Mouse (Mus musculus): ENCODE data around the gene Gbp6.
"Not testable (repeated sequence)": the region's sequence is repeated elsewhere in the genome, so short reads cannot be mapped to it uniquely, and the experiment has no call there.

Gbp6 gene

DNA sequence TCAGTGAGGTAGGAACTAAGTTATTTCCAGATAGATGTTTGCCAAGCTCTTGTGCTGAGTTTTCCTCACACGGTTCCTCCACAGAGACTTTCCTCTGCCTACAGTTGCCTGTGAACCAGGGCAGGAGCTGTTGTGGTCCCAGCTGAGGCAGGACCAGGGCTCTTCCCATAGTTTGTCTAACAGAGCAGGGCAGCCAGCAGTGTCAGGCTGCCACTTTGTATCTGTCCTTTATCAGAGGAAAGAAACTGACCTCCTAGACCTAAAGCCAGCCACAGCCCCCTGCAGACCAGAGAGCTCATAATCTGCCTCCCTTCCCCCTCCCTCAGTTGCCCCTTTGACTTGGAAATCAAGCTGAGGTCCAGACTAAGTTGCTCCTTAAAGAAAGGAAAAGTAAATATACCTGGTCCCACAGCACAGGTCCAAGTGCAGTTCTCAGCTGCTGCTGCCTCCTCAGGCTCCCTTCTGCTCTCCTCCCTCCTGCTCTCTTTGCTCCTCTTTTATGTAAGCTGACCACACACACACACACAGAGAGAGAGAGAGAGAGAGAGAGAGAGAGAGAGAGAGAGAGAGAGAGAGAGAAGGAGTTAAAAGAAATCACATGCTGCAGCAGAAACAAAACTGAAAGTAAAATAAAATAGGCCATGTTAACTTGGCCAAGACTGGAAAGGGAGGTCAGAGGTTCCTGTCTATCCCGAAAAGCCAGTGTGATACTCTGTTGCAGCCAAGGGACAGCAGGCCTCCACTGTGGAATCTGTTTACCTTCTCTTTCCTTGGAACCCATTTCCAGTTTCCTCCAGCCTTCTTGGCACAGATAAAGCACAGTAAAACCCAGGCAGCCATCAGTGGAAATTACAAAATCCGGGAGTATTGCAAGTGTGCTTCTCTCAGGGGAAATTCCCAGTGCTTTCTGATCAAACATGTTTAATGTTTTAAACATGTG is at the start of gene Gbp6, which contains the start of gene Gm43302:
Gene Gbp6, minus strand, starts transcription at position 473 of the 940 bp plus-strand sequence.
Gene Gm43302, minus strand, starts transcription at position 470 of the 940 bp plus-strand sequence.
- peak; percentile 51 for DNase-seq

DNA sequence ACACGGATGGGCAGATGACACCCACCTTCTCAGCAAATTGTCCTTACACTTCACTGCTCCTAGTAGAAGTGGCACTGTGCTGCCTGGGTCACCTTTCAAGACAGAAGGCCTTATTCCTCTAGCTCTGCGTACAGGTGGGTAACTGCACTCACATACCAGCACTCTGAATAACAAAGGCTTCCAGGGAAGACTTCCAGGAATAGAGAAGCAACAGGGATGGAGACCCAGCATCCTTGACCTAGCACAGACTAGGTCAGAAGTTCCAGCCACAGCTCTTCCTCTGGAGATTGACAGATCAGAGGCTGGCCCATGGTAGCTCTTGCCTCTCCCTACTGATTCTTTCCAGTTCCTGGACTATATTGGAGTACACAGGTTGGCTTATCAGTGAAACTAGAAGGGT is 47.8 kb upstream of the Gbp6 start:
- DNase-seq, result no peak

DNA sequence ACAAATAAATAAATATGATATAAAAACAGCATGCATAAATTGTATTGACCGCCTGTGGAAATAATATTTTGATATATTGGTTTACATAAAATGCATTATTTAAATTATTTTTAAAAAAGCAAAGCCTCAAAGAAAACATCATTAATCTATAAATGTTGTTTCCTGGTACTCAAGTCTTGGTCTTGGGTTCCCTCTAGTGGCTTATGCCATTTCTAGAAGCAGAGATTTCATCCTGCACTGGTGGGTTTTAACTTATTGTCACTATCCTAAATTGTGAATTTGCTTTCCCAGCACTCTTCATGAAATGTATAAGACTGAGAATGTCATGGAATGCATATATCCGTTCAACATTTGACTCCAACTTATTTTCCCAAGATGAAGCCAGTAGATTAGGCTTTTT is 29.0 kb upstream of the Gbp6 start:
- DNase-seq, result peak; percentile 21

DNA sequence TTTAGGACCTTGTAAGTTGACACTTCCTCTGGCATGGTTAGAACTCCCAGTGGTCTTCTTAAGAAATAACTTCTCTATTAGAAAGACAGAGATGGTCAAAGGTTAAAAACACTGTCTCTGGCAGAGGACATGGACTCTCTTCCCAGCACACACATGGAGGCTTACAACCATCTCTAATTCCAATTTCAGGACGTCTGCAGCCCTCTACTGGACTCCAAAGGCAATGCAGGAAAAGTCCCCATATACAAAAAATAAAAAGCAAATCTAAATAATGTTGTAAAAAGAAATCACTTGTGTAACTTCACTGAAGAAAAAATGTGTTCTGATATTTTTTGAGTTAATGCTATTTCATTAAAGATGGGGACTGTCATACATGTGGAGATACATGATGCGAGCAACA is 17.4 kb upstream of the Gbp6 start:
- DNase-seq, result no peak

DNA sequence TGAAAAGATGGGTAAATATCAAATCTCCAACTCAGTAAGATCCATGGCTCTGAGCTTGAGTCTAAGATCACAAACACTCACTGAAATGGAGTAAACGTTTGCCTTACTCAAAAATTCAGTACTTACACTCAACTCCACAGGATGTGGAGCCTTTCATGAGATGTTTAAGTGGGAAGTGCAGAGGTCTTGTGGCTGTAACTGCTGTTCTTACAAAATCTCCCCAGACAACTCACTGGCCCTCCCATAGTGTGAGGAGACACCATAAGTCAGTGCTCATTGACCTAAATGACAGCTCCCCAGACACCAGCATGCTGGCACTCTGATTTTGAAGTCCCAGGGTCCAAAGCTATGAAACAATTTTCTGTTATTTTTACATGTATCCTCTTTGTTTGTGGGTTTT is 15.7 kb upstream of the Gbp6 start:
- not testable (repeated sequence) for DNase-seq

DNA sequence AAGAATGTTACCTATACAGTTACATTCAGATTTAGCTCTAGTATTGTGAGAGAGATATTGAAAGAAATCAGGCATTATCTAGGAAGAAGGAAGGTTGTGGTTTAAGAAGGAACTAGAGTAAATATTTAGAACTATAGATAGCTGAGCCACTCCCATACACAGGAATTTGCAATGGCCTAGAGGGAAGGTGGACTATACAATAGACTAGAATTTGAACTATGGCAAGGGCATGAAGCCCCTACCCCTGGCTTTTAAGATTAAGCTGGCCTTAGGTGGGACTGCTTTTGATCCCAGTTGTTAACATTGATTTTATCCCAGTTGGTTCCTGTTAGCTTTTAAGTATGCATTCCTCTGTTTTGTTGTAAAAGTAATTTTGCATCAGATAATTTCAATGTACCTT is 13.4 kb upstream of the Gbp6 start:
- not testable (repeated sequence) for DNase-seq

DNA sequence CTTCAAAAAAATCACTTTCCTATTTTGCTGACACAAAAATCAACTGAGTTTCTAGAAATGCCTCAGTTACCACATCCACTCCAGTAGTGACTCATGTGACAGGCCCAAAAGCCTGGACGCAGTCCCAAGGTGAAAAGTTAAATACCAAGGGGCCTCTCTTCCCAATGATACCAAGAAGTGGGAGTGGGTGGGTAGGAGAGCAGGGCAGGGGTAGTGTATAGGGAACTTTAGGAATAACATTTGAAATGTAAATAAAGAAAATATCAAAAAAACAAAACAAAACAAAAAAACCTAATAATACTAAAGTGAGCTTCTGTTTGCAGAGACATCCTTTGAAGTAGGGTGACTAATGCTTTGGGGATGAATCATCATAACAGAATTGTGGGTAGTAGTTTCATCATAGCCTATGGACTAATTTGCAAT is 12.7 kb upstream of the Gbp6 start:
- DNase-seq, result no peak

DNA sequence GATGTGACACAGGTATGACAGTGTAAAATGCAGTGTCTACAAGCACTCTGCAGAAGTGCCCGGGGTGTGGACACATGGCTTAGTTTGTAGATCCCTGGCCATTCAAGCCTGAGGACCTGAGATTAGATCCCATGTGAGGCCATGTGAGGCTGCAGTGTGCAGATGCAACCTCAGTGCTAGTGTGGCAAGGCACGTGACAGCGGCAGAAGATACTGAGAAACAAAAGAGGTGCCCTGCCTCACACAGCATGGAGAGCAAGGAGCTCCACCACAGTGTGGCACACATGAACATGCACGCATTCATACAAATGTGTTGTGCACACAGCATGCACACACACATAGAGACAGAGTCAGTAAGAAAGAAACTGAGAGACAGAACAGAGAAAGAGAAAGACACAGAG is 12.2 kb upstream of the Gbp6 start:
- DNase-seq, result not testable (repeated sequence)

DNA sequence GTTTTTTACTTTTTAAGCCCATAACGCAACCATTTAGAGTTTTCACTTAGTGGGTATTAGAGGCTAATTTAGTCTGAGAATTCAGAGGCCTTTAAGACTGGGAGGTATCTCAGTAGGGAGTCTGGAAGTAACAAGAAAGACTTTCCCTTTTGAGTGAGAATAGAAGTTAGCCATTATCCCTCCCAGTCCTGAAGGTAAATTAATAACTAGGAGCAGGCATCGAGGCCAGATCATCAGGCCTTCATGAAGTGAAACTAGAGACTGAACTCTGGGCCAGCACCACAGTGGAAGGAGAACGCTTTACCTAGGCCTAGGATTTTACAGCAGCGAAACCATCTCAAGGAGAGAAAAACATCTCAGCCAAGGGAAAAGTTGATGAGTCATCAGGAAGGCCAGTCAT is 8.5 kb upstream of the Gbp6 start:
- no peak for DNase-seq

DNA sequence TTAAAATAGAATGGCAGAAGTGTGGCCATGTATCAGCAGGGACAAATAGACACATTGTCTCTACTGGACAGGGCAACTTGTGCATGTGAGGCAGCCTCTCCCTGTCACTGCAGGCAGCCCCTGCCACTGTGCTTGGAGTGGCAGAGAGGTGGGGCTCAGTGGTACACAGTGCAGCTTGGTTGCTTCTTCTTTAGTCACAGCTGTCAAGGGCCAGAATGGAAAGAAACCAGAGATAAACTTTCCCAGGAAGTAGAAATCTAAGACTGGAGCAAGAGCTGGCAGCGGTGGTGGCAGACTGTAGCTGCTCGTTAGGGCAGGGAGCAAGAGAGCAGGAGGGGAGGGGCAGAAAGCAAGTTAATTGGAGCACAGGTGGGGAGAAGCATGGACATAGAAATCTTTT is 8.0 kb upstream of the Gbp6 start:
- DNase-seq, result no peak

DNA sequence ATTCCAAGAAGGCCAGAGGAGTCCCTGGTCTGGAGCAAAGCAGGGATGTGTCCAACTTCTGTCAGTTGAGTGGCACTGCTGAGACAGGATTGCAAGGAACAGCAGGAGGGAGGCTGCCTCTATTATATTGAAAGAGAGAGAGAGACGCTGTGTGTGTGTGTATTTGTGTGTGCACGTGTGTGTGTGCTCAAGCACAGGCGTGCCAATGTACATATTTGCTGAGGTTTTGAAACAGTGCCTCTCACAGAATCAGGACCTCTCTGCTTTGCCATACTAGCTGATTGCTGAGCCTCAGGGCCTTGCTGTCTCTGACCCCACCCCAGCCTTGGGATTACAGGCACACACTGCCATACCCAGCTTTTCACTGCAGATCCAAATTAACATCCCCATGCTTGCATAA is 2.2 kb upstream of the Gbp6 start:
- no peak for DNase-seq

DNA sequence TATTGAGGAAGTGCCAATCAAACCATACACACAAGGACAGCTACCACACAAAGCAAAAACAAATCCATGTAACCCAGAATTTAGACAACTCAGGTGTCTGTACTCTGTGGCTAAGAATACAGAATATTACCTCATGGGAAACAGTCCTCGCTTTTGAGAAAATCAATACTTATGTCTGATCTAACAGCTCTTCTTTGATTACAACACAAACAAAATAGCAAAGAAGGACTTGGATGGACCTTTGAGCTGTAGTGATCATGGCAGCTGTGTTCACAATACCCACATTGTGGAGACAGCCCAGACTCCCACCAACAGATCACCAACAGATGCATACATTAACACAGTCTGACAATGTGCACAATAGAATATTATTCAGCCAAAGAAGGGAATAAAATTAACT is 1.0 kb downstream of the Gbp6 start:
- DNase-seq, result no peak

DNA sequence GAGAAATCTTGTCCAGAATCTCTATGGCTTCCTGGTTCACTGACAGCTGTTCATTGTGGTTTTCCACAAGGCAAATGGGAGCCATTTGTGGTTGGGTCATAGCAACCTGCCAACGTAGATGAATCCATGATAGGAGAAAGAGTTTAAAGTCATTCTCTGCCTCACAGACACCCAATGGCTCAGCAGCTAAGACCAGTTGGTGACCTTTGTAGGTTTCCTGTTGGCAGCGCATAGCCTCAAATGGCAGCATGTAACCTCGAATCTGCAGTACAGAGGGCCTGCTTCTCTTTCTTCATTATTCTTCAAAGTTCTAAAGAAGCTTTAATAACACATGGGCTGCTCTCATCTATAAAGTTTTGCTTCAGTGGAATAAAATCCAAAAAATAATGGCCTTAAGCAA is 2.6 kb downstream of the Gbp6 start:
- not testable (repeated sequence) for DNase-seq

DNA sequence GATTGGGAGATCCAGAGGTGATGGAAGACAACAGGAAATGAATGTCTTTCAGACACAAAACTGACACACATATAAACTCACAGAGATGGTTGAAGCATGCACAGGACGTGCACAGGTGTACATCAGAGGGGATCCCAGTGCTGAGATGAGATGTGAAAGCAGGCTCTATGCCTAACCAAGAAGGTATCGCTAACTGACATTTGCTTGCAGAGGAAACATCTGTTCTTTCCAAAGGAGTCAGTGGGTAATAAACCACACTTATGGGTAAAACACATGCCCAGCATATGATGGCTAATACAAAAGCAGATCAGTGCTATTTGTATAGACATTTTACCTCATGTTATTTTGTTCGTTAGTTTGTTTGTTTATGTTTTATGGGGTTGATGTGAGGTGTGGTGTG is 32.8 kb downstream of the Gbp6 start:
- DNase-seq, result not testable (repeated sequence)

DNA sequence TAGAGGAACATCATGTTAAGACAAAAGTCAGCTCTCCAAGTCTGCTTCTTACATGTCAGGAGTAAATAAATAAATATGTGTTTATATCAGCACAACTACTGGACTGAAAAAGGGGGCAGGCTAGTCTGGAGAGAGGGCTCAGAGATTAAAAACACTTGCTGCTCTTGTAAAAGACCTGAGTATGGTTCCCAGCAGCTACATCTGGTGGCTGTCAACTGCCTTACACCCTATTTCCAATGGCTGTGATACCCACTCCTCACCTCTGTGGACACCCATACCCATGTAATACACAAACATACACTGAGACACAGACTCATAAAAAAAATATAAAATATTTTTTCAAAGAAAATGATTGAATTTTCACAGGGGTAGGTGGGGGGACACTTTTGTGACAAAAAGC is 41.0 kb downstream of the Gbp6 start:
- DNase-seq, result no peak

DNA sequence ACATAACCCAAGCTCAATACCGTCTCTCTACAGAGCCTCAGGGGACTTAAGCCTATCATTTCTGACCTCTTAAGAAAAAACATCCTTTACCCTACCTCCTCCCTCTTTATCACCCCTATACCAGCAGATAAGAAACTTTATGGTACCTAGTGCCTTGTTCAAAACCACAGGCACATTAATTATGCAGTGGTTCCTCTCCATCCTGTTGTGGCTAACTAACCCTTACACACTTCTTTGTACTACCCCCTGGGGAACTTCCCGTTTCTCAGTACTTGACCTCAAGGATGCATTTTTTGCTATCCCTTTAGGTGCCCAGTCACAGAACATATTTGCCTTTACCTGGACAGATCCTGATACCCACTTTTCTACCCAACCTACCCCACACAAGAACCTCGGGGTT is 48.8 kb downstream of the Gbp6 start:
- not testable (repeated sequence) for DNase-seq

DNA sequence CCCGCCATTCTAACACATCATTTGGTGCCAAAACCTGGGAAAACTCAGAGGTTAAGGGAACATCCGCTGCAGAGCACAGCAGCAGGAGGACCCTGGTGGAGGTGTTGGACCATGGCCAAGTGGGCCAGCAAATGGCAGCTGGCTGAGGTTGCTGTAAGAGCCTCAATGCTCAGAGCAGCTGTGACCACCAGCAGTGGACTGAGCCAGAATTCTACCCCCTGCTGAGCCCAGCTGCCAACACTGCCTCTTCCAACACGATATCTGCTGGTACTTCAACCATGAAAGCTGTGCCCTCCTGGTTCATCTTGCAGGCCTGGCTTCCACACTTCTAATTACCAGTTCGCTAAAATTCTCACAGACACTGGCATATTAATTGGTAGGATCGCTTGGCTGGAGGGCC is 52.5 kb downstream of the Gbp6 start:
- not testable (repeated sequence) for DNase-seq

DNA sequence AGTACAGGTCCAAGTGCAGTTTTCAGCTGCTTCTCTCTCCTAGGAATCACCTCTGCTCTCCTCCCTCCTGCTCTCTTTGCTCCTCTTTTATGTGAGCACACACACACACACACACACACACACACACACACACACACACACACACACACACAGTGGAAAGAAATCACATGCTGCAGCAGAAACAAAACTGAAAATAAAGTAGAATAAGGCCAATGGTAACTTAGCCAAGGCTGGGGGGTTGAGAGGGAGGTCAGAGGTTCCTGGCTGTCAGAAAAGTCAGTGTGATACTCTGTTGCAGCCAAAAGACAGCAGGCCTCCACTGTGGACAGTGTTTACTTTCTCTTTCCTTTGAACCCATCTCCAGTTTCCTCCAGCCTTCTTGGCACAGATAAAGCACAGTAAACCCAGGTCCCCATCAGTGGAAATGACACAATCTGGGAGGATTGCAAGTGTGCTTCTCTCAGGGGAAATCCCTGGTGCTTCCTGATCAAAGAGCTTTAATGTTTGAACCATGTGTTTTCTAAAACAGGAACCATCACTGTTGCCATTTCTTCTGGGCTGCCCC is 53.9 kb downstream of the Gbp6 start, which contains the start of gene Gbp10:
Gene Gbp10, minus strand, starts transcription at position 51 of the 565 bp plus-strand sequence.
- peak; percentile 15 for DNase-seq

DNA sequence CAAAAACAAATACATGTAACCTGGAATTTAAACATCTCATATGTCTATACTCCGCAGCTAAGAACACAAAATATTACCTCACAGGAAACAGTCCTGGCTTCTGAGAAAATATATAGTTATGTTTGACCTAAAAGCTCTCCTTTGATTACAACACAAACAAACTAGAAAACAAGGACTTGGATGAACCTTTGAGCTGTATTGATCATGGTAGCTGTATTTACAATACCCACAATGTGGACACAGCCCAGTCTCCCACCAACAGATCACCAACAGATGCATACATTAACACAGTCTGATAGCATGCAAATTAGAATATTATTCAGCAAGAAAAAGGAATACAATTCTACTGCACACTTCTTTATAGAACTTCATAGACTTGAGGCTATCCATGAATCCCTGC is 55.1 kb downstream of the Gbp6 start:
- not testable (repeated sequence) for DNase-seq

DNA sequence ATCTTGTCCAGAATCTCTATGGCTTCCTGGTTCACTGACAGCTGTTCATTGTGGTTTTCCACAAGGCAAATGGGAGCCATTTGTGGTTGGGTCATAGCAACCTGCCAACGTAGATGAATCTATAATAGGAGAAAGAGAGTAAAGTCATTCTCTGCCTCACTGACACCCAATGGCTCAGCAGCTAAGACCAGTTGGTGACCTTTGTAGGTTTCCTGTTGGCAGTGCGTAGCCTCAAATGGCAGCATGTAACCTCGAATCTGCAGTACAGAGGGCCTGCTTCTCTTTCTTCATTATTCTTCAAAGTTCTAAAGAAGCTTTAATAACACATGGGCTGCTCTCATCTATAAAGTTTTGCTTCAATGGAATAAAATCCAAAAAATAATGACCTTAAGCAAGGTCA is 57.5 kb downstream of the Gbp6 start:
- DNase-seq, result not testable (repeated sequence)
